Mouse (Mus musculus) kidney, embryonic 14.5 days (tissue): ENCODE results near the gene Akr1cl. TPM values are rescaled to one million over a fixed set of nuclear protein-coding genes. Genes with fewer than 3 reads are reported as not detected.

Experiments used
- ATAC-seq: fragments of 200-750 bp; cut with Nextera tagmentation; 2 replicates; pipeline ENCODE4 v1.8.0; 2017; ENCODE audit warnings: moderate number of reproducible peaks, mild to moderate bottlenecking, moderate TSS enrichment, moderate library complexity; ENCODE audit not compliant: low FRiP score, low TSS enrichment
- H3K27ac ChIP-seq: fragments of 300-500 bp; sonication (generic); 2 replicates; pipeline ENCODE4 v1.5.1; 2014; ENCODE audit warnings: low read depth, mild to moderate bottlenecking, low read length, moderate library complexity, mixed read lengths
- H3K27me3 ChIP-seq: fragments of 300-500 bp; sonication (generic); 2 replicates; pipeline ENCODE4 v1.6.1; 2014; ENCODE audit warnings: mild to moderate bottlenecking, low read length; ENCODE audit not compliant: control insufficient read depth, insufficient read depth
- H3K36me3 ChIP-seq: fragments of 300-500 bp; sonication (generic); 2 replicates; pipeline ENCODE4 v1.6.1; 2014; ENCODE audit warnings: low read length, mixed read lengths; ENCODE audit not compliant: control insufficient read depth, insufficient read depth
- H3K4me1 ChIP-seq: fragments of 300-500 bp; sonication (generic); 2 replicates; pipeline ENCODE4 v1.6.1; 2014; ENCODE audit warnings: low read length, mixed read lengths; ENCODE audit not compliant: control insufficient read depth, insufficient read depth
- H3K4me2 ChIP-seq: fragments of 300-500 bp; sonication (generic); replicated peaks from 2 replicates; pipeline ENCODE4 v1.6.1; 2014; ENCODE audit warnings: low read depth, mild to moderate bottlenecking, low read length
- H3K4me3 ChIP-seq: fragments of 300-500 bp; sonication (generic); 2 replicates; pipeline ENCODE4 v1.5.1; 2014; ENCODE audit warnings: mild to moderate bottlenecking, low read length
- H3K9ac ChIP-seq: fragments of 300-500 bp; sonication (generic); 2 replicates; pipeline ENCODE4 v1.6.1; 2014; ENCODE audit warnings: low read depth, mild to moderate bottlenecking, low read length, moderate library complexity
- H3K9me3 ChIP-seq: fragments of 300-500 bp; sonication (generic); 2 replicates; pipeline ENCODE4 v1.6.1; 2016; ENCODE audit warnings: low read length; ENCODE audit not compliant: control insufficient read depth
- WGBS: fragments of 180-500 bp; shearing (Covaris S2); extraction: QIAGEN DNeasy Blood & Tissue Kit; methylation state at CpG from one replicate; pipeline ENCODE4 v1.1.7; 2014; 5-methylcytosine and 5-hydroxymethylcytosine counted together
- polyA plus RNA-seq: library from polyadenylated mRNA; unstranded; fragments of >200 nt; fragmentation: Nextera tagmentation; extraction: Ambion mirVana; gene quantifications from 2 replicates; pipeline ENCODE4 v1.2.1, GENCODE M21; 2014

Gene Akr1cl
- polyA plus RNA-seq: not detected in 2 replicates

DNA sequence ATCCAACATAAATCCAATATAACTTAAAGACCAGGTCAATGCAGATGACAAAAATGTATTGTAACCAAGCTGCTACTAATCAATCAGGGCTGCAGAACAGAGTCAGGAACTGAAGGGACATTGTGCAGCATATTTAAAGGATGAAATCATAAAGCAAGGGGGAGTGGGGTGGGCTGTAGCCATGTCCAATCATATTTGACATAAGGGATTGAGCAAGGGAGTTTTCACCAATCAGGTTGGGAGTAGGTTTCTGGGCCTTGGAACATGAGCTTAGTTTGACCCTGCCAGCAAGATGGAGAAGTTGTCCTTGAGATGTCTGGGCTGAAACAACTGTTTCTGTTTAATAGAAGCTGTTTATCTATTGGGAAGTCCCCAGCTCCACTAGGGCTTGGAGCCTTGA lies at the start of gene Akr1cl:
TSS of gene Akr1cl (minus strand) at position 119 of the 400 bp plus-strand sequence.
- Histone ChIP-seq H3K36me3 (no peaks in the 10 kb centered on the region), H3K4me2 (no peak within 1 kb of the TSS), H3K27me3 (no peaks in the 10 kb centered on the region), H3K4me3 (no peak within 1 kb of the TSS), H3K9ac (no peak within 1 kb of the TSS), H3K27ac (no peak within 1 kb of the TSS), H3K4me1 (no peaks in the 10 kb centered on the region), H3K9me3 (no peaks in the 10 kb centered on the region)
- no peak for ATAC-seq

- no peak for ATAC-seq
- WGBS: 43% methylated on average over 7 of the region's 7 CpGs
- Histone ChIP-seq H3K4me2 (no peak within 1 kb of the TSS), H3K36me3 (no peaks in the 10 kb centered on the region), H3K4me1 (no peaks in the 10 kb centered on the region), H3K9ac (no peak within 1 kb of the TSS), H3K27ac (no peak within 1 kb of the TSS), H3K9me3 (no peaks in the 10 kb centered on the region), H3K27me3 (no peaks in the 10 kb centered on the region), H3K4me3 (no peak within 1 kb of the TSS)
Measured at GRCm38 (mm10) chr1:65082188-65082587, 49.6 kb upstream of the Akr1cl start, which contains the start of gene Crygb. Gene Crygb, minus strand, starts transcription at chr1:65082288.

DNA sequence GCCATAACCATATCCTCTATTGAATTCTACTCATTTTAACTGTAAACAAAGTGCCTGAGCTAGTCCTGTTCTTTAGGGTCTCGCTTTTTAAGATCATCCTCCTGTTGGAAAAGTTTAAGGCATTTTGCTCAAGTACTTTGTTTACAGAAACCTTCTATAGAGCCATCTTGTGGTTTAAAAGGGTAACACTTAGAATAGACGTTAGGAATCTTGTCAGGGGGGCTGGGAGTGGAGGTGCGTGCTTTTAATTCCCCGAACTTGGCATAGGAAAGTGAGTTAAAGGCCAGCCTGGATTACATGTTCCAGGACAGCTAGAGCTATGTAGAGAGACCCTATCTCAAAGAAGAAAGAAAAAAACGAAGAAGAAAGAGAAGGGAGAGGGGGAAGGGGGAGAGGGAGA lies 43.0 kb upstream of the Akr1cl start:
- Histone ChIP-seq H3K4me1 (no peaks in the 10 kb centered on the region), H3K4me2 (no peak overlapping the region), H3K9me3 (no peaks in the 10 kb centered on the region), H3K27ac (no peak overlapping the region), H3K27me3 (no peaks in the 10 kb centered on the region), H3K9ac (no peak overlapping the region), H3K4me3 (no peak overlapping the region), H3K36me3 (no peaks in the 10 kb centered on the region)
- ATAC-seq: peak; percentile 57; the same call in 1 of the 2 replicates
- 24% methylated on average over 5 of the region's 5 CpGs for WGBS

DNA sequence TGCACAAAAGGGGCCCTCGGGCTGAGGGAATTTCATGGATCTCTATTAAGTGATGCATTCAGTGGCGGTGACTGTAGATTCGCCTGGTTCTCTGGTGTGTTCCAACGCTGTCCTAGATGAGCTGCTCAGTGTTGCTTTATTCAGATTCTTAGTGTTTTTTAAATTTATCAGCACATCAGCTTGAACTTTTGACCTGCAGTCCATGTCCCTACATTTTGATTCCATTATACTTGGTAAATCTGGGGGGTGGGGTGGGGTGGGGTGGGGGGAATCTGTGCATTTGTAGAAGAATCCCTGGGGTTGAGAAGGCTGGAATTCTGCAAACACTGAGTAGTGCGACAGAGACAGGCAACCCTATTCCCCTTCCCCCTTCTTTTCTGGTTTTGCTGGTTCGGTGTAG lies 41.0 kb upstream of the Akr1cl start, which contains the start of gene Crygc:
TSS of gene Crygc (minus strand) at position 101 of the 400 bp plus-strand sequence.
- H3K4me3 ChIP-seq: no peak within 1 kb of the TSS
- no peaks in the 10 kb centered on the region for H3K36me3 ChIP-seq
- no peak for ATAC-seq
- H3K27ac ChIP-seq: no peak within 1 kb of the TSS
- 73% methylated on average over 6 of the region's 6 CpGs for WGBS
- H3K4me2 ChIP-seq: no peak within 1 kb of the TSS
- no peak within 1 kb of the TSS for H3K9ac ChIP-seq
- no peaks in the 10 kb centered on the region for H3K9me3 ChIP-seq
- no peaks in the 10 kb centered on the region for H3K27me3 ChIP-seq
- H3K4me1 ChIP-seq: no peaks in the 10 kb centered on the region

- H3K27ac ChIP-seq: no peak overlapping the region
- H3K4me1 ChIP-seq: no peaks in the 10 kb centered on the region
- H3K9ac ChIP-seq: no peak overlapping the region
- no peak overlapping the region for H3K4me2 ChIP-seq
- H3K27me3 ChIP-seq: no peaks in the 10 kb centered on the region
- no peaks in the 10 kb centered on the region for H3K9me3 ChIP-seq
- H3K36me3 ChIP-seq: no peaks in the 10 kb centered on the region
- H3K4me3 ChIP-seq: no peak overlapping the region
- no peak for ATAC-seq
Measured at GRCm38 (mm10) chr1:65067842-65068241, 35.3 kb upstream of the Akr1cl start.

- Histone ChIP-seq H3K36me3 (no peaks in the 10 kb centered on the region), H3K9ac (no peak overlapping the region), H3K27me3 (no peaks in the 10 kb centered on the region), H3K9me3 (no peaks in the 10 kb centered on the region), H3K27ac (no peak overlapping the region), H3K4me2 (no peak overlapping the region), H3K4me3 (no peak overlapping the region), H3K4me1 (no peaks in the 10 kb centered on the region)
- WGBS: 57% methylated on average over 15 of the region's 15 CpGs
- ATAC-seq: no peak
Measured at GRCm38 (mm10) chr1:65064201-65064600, 31.6 kb upstream of the Akr1cl start.

DNA sequence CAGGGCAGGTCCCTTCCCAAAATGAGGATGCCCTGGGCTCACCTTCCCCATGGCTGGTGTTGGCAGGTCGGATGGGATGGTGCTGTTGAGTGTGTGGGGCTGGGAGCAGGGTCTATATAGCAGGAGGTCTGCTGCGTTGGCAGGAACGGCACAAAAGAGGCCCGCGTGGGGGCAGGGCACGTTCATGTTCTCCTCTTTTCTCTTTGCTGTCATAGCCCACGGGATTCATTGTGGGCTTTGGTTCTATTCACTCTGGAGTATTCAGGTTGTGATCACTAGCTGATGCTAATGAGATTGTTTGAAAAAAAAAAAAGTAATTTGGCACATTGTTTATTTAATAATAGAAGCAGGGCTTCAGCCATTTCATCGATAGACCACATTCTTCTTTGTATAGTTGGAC lies 30.8 kb upstream of the Akr1cl start, which contains the start of gene Crygd:
TSS of gene Crygd (minus strand) at position 101 of the 400 bp plus-strand sequence.
- no peak within 1 kb of the TSS for H3K4me2 ChIP-seq

GRCm38 (mm10) chr1:65052140-65052539 lies 19.6 kb upstream of the Akr1cl start:
- H3K4me2 ChIP-seq: no peak overlapping the region
- H3K4me3 ChIP-seq: no peak overlapping the region
- H3K27ac ChIP-seq: no peak overlapping the region
- no peak overlapping the region for H3K9ac ChIP-seq
- H3K9me3 ChIP-seq: no peaks in the 10 kb centered on the region
- ATAC-seq: no peak
- H3K27me3 ChIP-seq: no peaks in the 10 kb centered on the region
- WGBS: 23% methylated on average over 2 of the region's 2 CpGs
- H3K36me3 ChIP-seq: no peaks in the 10 kb centered on the region
- H3K4me1 ChIP-seq: no peaks in the 10 kb centered on the region

More for the DNA sequence above, 30.8 kb upstream of the Akr1cl start, which contains the start of gene Crygd:
- Histone ChIP-seq H3K9me3 (no peaks in the 10 kb centered on the region), H3K27ac (no peak within 1 kb of the TSS), H3K4me3 (no peak within 1 kb of the TSS), H3K9ac (no peak within 1 kb of the TSS), H3K36me3 (no peaks in the 10 kb centered on the region), H3K27me3 (no peaks in the 10 kb centered on the region), H3K4me1 (no peaks in the 10 kb centered on the region)
- 95% methylated on average over 8 of the region's 8 CpGs for WGBS
- no peak for ATAC-seq

- WGBS: 59% methylated on average over 7 of the region's 7 CpGs
- ATAC-seq: no peak
- no peak overlapping the region for H3K27ac ChIP-seq
Measured at GRCm38 (mm10) chr1:65051696-65052095, 19.1 kb upstream of the Akr1cl start.

More at GRCm38 (mm10) chr1:65051696-65052095, 19.1 kb upstream of the Akr1cl start:
- Histone ChIP-seq H3K36me3 (no peaks in the 10 kb centered on the region), H3K9ac (no peak overlapping the region), H3K4me3 (no peak overlapping the region), H3K4me1 (no peaks in the 10 kb centered on the region), H3K9me3 (no peaks in the 10 kb centered on the region), H3K4me2 (no peak overlapping the region), H3K27me3 (no peaks in the 10 kb centered on the region)
